Mouse (Mus musculus): ENCODE results near the gene Scrg1.
"Not testable (repeated sequence)": the region's sequence is repeated elsewhere in the genome, so short reads cannot be mapped to it uniquely, and the experiment has no call there.

The Scrg1 gene

DNA sequence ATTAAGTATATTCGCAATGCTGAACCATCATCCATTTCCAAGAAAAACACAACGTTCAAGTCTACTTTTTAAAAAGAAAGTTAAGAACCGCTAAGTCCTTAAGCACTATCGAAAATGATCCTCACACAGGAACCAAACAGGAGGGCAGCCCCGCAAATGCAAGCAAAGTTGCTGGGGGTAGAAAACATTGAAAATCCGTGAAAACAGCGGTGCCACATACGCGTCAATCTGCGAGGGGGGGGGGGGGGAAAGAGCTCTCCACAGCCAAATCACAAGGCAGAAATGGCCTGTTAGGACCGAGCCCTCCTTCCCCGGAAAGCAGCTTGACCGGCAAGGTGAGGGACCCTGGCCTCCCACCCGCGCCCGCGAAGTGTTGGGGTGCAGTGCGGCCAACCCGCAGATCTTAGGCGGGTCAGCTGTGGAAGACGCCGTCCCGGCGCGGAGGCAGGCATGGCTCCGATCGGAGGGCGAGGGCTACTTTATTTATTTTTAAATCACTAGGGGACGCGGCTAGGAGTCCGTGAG lies 55.1 kb downstream of the Scrg1 start:
- DNase-seq (ENCODE audit: low read depth) = no peak

DNA sequence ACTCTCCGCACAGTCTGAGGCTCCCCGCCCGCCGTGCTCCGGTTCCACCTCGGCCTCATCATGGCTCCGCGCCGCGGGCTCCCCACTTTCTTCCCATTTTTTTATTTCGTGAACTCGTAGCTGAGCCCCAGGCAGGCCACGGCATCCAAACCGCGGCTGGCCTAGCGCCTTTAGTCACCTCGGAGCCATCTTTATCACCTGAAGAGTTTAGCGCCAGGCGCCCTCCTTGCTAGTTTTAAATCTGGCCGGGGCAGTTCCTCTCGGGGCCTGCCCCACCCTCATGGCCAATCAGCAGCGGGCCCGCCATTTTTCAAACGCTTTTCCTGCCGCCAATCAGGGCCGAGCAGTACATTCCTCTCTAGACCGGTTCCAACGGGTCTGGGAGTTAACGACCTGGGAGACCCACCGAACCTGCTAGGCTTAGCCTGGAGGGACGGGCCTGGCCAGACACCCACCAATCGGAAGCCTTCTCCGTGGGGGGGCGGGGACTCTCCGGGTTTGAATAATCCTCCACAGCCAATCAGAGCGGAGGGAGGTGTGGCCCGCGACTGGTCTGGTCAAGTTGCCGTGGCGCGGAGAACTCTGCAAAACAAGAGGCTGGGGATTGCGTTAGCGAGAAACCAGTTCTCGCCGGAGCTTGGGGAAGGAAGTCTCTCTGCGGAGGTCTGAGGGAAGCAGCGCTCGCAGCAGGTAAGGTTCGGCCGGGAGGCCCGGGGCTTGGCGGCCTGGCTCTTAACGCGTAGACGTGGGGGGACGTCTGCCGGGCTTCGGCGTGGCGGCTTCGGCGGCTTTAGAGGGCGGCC lies 55.8 kb downstream of the Scrg1 start, which contains the start of gene Hmgb2:
Gene Hmgb2 (plus strand): TSS at position 592 of the 803 bp plus-strand sequence.
- DNase-seq (ENCODE audit: low read depth) = peak; percentile 100

DNA sequence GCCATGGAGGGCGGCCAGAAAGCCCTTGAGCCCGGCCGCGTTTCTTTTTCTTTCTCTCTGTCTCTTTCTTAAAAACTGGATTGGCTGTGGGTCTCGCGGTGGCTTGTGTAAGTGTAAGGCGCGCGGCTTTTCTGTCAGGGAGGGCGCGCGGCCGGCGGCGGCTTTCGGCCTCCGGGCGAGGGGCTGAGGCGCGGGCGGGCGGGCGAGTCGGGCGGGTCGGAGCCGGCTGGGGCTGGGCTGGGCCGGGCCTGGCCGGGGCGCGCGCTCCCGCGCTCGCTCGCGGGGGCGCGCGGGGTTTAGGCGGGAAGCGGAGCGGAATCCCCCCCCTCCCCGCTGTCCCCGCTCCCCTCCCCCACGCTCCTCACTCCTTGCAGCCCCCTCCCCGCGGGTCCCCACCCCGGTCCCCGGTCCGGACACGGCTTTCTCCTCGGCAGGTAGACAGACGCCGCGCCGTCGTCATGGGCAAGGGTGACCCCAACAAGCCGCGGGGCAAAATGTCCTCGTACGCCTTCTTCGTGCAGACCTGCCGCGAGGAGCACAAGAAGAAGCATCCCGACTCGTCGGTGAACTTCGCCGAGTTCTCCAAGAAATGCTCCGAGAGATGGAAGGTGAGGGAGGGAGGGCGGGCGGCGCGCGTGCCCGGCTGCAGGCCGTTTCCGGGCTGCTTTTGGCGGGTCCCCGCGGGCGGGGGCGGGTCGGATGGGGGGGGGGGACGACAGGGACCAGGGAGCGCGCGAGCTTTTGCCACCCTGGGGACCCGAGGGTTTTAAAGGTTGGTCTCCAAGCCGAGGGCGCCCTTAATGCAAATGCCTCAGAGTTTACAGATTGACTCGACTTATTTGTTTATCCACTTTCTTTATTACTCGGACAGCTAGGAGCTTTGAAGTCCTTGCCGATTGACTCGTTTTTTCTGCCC lies 56.7 kb downstream of the Scrg1 start:
- peak; percentile 78 for DNase-seq (ENCODE audit: low read depth)

DNA sequence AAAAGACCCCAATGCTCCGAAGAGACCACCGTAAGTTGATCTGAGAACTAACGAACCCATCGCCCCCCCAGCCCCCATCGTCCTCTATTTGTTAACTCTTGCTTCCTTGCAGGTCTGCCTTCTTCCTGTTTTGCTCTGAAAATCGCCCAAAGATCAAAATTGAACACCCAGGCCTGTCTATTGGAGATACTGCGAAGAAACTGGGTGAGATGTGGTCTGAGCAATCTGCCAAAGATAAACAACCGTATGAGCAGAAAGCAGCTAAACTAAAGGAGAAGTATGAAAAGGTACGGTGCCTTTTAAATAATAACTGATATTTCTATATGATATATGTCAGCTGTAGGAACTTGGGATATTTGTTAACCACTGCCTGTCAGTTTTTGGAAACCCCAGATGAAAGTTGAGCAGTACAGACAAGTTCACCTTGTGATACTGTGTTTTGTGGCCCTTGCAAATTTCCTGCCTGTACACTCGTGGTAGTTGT lies 57.5 kb downstream of the Scrg1 start:
- DNase-seq (ENCODE audit: low read depth) = not testable (repeated sequence)

DNA sequence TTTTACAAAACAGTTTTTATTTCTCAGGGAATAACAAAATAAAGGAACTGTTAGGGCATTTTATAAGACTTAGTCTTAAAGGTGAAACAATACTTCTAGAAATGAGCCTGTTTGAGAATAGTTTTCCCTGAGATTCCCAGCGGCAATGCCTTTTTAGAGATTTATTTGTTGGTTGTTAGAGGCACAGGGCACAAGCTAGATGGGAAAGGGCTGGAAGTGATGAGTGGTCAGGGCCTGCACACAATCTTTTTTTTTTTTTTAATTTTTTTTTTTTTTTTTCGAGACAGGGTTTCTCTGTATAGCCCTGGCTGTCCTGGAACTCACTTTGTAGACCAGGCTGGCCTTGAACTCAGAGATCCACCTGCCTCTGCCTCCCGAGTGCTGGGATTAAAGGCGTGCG lies 61.0 kb downstream of the Scrg1 start:
- DNase-seq (ENCODE audit: low read depth) = not testable (repeated sequence)

DNA sequence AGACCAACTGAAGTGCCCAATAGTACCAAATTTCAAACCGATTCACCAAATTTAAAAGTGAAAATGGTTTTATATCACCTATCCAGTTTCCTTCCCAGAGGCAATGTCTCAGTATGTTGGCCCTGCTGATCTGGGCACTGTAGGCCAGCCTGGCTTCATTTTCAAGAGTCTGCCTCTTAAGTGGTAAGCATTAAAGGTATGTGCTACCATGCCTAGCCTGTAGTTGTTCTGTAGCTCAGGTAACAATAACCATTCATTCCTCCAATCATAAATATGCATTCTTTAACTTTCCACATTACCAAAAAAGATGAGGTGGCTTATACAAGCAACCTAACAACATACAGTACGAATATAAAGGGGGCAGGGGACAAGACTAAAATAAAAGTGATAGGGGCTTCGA lies 62.0 kb downstream of the Scrg1 start:
- DNase-seq (ENCODE audit: low read depth) = no peak

DNA sequence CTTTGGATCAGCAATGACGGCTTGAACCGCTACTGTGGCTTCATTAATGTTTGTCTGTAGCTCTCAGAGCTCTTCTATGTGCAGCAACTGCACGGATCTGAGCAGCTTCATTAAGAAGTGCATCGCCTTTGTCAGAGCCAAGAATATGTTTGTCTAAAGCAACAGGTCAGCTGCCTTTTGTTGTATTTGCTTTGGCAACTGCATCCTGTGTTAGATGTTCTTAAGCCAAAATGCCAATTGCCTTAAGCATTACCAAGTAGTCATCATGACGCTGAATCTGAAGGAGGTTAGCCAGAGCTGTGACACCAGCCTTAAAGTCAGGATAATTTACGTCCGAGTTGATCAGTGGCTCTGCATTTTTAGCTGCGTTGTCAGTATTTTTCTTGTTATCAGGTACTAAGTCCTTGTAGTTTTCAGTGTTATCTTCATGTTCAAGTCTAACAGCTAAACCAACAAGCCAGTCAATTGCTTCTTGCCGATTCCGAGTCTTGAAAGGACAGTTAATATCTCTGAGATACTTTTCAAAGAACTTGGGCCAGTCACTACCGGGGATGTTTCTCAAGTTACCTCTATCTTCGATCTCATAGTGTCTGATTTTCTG lies 64.6 kb downstream of the Scrg1 start:
- DNase-seq (ENCODE audit: low read depth) = peak; percentile 55
